Mouse (Mus musculus): Measurements from ENCODE around the gene Ocel1. TPM values are rescaled to one million over a fixed set of nuclear protein-coding genes. Genes with fewer than 3 reads are reported as not detected.

The Ocel1 gene
- polyA plus RNA-seq, 1 experiment, result 79.6 TPM

- Histone ChIP-seq H3K9me3 (peaks cover 4% of the 10 kb centered on the region; the same call in 1 of the 2 replicates), H3K27me3 (replicated peaks) (peaks cover 29% of the 10 kb centered on the region), H3K36me3 (replicated peaks; ENCODE audit: low read length) (no peaks in the 10 kb centered on the region), H3K4me3 (replicated peaks) (no peak overlapping the region), H3K4me1 (peaks cover 16% of the 10 kb centered on the region)
- no peak for TF ChIP-seq GATA1 (IDR thresholded peaks at IDR 0.05; ENCODE audit: borderline replicate concordance, low read length)
Measured at GRCm38 (mm10) chr8:71388267-71388666, 17.2 kb downstream of the Ocel1 start.

GRCm38 (mm10) chr8:71391696-71392095 lies 20.6 kb downstream of the Ocel1 start:
- TF ChIP-seq FLI1 (IDR thresholded peaks at IDR 0.05; ENCODE audit: low read length) (no peak), GATA1 (IDR thresholded peaks at IDR 0.05; ENCODE audit: borderline replicate concordance, low read length) (no peak)
- Histone ChIP-seq H3K9me3 (peaks cover 9% of the 10 kb centered on the region; the same call in 1 of the 2 replicates), H3K4me1 (peaks cover 41% of the 10 kb centered on the region), H3K4me3 (replicated peaks) (no peak overlapping the region), H3K27me3 (replicated peaks) (peaks cover 23% of the 10 kb centered on the region), H3K36me3 (replicated peaks; ENCODE audit: low read length) (no peaks in the 10 kb centered on the region)

GRCm38 (mm10) chr8:71392391-71392790 lies 21.3 kb downstream of the Ocel1 start:
- Histone ChIP-seq H3K27me3 (replicated peaks) (peaks cover 19% of the 10 kb centered on the region), H3K36me3 (replicated peaks; ENCODE audit: low read length) (no peaks in the 10 kb centered on the region), H3K4me1 (peaks cover 46% of the 10 kb centered on the region), H3K4me3 (replicated peaks) (no peak overlapping the region), H3K9me3 (peaks cover 9% of the 10 kb centered on the region; the same call in 1 of the 2 replicates)
- TF ChIP-seq FLI1 (IDR thresholded peaks at IDR 0.05; ENCODE audit: low read length), result no peak
- TF ChIP-seq GATA1 (IDR thresholded peaks at IDR 0.05; ENCODE audit: borderline replicate concordance, low read length), result no peak

- Histone ChIP-seq H3K27me3 (replicated peaks) (peaks cover 19% of the 10 kb centered on the region), H3K4me3 (replicated peaks) (no peak overlapping the region), H3K4me1 (peaks cover 48% of the 10 kb centered on the region), H3K36me3 (replicated peaks; ENCODE audit: low read length) (peaks cover 4% of the 10 kb centered on the region), H3K9me3 (peaks cover 9% of the 10 kb centered on the region; the same call in 1 of the 2 replicates)
- no peak for TF ChIP-seq FLI1 (IDR thresholded peaks at IDR 0.05; ENCODE audit: low read length)
- no peak for TF ChIP-seq GATA1 (IDR thresholded peaks at IDR 0.05; ENCODE audit: borderline replicate concordance, low read length)
Measured at GRCm38 (mm10) chr8:71392871-71393270, 21.8 kb downstream of the Ocel1 start.

- TF ChIP-seq GATA1 (IDR thresholded peaks at IDR 0.05; ENCODE audit: borderline replicate concordance, low read length) (no peak), FLI1 (IDR thresholded peaks at IDR 0.05; ENCODE audit: low read length) (no peak)
- H3K9me3 ChIP-seq, result peaks cover 5% of the 10 kb centered on the region; the same call in 1 of the 2 replicates
- peaks cover 15% of the 10 kb centered on the region for H3K36me3 ChIP-seq (replicated peaks; ENCODE audit: low read length)
- no peak overlapping the region for H3K4me3 ChIP-seq (replicated peaks)
- peaks cover 40% of the 10 kb centered on the region for H3K4me1 ChIP-seq
- peaks cover 13% of the 10 kb centered on the region for H3K27me3 ChIP-seq (replicated peaks)
Measured at GRCm38 (mm10) chr8:71394481-71394880, 23.4 kb downstream of the Ocel1 start.

- peaks cover 11% of the 10 kb centered on the region for H3K27me3 ChIP-seq (replicated peaks)
Measured at GRCm38 (mm10) chr8:71395071-71395470, 24.0 kb downstream of the Ocel1 start.

GRCm38 (mm10) chr8:71395629-71396028 lies 24.5 kb downstream of the Ocel1 start, which contains the start of gene Ushbp1:
TSS of gene Ushbp1 (minus strand) at chr8:71395802.
- Histone ChIP-seq H3K9me3 (peaks cover 5% of the 10 kb centered on the region; the same call in 1 of the 2 replicates), H3K4me1 (peaks cover 40% of the 10 kb centered on the region), H3K4me3 (replicated peaks) (peak within 1 kb of the TSS; percentile 97), H3K27me3 (replicated peaks) (peaks cover 8% of the 10 kb centered on the region), H3K36me3 (replicated peaks; ENCODE audit: low read length) (peaks cover 25% of the 10 kb centered on the region)
- TF ChIP-seq GATA1 (IDR thresholded peaks at IDR 0.05; ENCODE audit: borderline replicate concordance, low read length) (no peak), FLI1 (IDR thresholded peaks at IDR 0.05; ENCODE audit: low read length) (no peak)

More at GRCm38 (mm10) chr8:71395071-71395470, 24.0 kb downstream of the Ocel1 start:
- H3K36me3 ChIP-seq (replicated peaks; ENCODE audit: low read length), result peaks cover 21% of the 10 kb centered on the region
- peaks cover 40% of the 10 kb centered on the region for H3K4me1 ChIP-seq
- no peak overlapping the region for H3K4me3 ChIP-seq (replicated peaks)
- peaks cover 5% of the 10 kb centered on the region; the same call in 1 of the 2 replicates for H3K9me3 ChIP-seq
- TF ChIP-seq FLI1 (IDR thresholded peaks at IDR 0.05; ENCODE audit: low read length), result no peak
- TF ChIP-seq GATA1 (IDR thresholded peaks at IDR 0.05; ENCODE audit: borderline replicate concordance, low read length), result no peak

- H3K36me3 ChIP-seq (replicated peaks; ENCODE audit: low read length), result peaks cover 33% of the 10 kb centered on the region
- peaks cover 40% of the 10 kb centered on the region for H3K4me1 ChIP-seq
- TF ChIP-seq GATA1 (IDR thresholded peaks at IDR 0.05; ENCODE audit: borderline replicate concordance, low read length) (no peak), FLI1 (IDR thresholded peaks at IDR 0.05; ENCODE audit: low read length) (0 out of 2 replicates have a peak, but pooled peaks have one; percentile 8)
Measured at GRCm38 (mm10) chr8:71396639-71397305, 25.7 kb downstream of the Ocel1 start, which contains the start of gene Babam1. TSS of gene Babam1 (plus strand) at chr8:71396861.

GRCm38 (mm10) chr8:71397701-71398100 lies 26.6 kb downstream of the Ocel1 start:
- peak overlapping the region; percentile 97 for H3K4me3 ChIP-seq (replicated peaks)
- H3K36me3 ChIP-seq (replicated peaks; ENCODE audit: low read length), result peaks cover 37% of the 10 kb centered on the region
- peaks cover 5% of the 10 kb centered on the region; the same call in 1 of the 2 replicates for H3K9me3 ChIP-seq
- H3K4me1 ChIP-seq, result peaks cover 40% of the 10 kb centered on the region
- TF ChIP-seq FLI1 (IDR thresholded peaks at IDR 0.05; ENCODE audit: low read length), result no peak
- no peak for TF ChIP-seq GATA1 (IDR thresholded peaks at IDR 0.05; ENCODE audit: borderline replicate concordance, low read length)
- H3K27me3 ChIP-seq (replicated peaks), result peaks cover 6% of the 10 kb centered on the region

More at GRCm38 (mm10) chr8:71396639-71397305, 25.7 kb downstream of the Ocel1 start, which contains the start of gene Babam1:
- Histone ChIP-seq H3K27me3 (replicated peaks) (peaks cover 6% of the 10 kb centered on the region), H3K9me3 (peaks cover 5% of the 10 kb centered on the region; the same call in 1 of the 2 replicates), H3K4me3 (replicated peaks) (peak within 1 kb of the TSS; percentile 97)

- no peak for TF ChIP-seq FLI1 (IDR thresholded peaks at IDR 0.05; ENCODE audit: low read length)
- no peak for TF ChIP-seq GATA1 (IDR thresholded peaks at IDR 0.05; ENCODE audit: borderline replicate concordance, low read length)
- peaks cover 56% of the 10 kb centered on the region for H3K36me3 ChIP-seq (replicated peaks; ENCODE audit: low read length)
- no peak overlapping the region for H3K4me3 ChIP-seq (replicated peaks)
- peaks cover 49% of the 10 kb centered on the region for H3K4me1 ChIP-seq
- H3K27me3 ChIP-seq (replicated peaks), result no peaks in the 10 kb centered on the region
- no peaks in the 10 kb centered on the region for H3K9me3 ChIP-seq
Measured at GRCm38 (mm10) chr8:71400826-71401225, 29.7 kb downstream of the Ocel1 start.

Measured in megakaryocyte, embryonic 14.5 days (primary cell).